Mouse (Mus musculus): ENCODE results near the gene Carns1. TPM values are rescaled to one million over a fixed set of nuclear protein-coding genes. Genes with fewer than 3 reads are reported as not detected.

Gene Carns1
- total and polyA plus RNA-seq, 3 experiments = 0.63 to 0.81 TPM; not detected in 1

DNA sequence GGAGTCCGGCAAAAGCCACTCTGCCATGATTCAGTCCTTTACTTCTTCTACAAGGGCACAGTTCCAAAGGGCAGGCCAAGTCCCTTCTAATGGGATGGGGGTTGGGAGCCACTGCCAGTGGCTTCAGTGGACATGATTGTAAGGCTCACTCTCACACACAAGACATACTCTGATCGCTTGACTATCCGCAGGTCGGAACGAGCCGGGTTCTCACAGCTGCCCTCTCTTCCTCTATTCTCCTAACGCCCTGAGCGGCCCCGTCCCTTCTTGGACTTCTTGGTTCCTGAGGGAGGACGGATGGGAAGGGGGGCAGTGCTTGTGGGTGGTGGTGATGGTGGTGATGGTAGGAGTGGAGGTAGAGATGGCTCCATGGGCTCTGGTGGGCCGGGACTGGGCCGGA is 18.5 kb downstream of the Carns1 start:
- Histone ChIP-seq H3K4me1 (ENCODE audit: control insufficient read depth in 1 of 2, insufficient read depth in 2 of 2, low read length in 2 of 2) (peaks cover 4 to 9% of the 10 kb centered on the region in 2 experiments; a peak in 3 of 4 replicates), H3K27ac (ENCODE audit: control insufficient read depth, low read depth, low read length) (no peak overlapping the region)
- DNase-seq (ENCODE audit: low read depth, low spot score) = no peak

DNA sequence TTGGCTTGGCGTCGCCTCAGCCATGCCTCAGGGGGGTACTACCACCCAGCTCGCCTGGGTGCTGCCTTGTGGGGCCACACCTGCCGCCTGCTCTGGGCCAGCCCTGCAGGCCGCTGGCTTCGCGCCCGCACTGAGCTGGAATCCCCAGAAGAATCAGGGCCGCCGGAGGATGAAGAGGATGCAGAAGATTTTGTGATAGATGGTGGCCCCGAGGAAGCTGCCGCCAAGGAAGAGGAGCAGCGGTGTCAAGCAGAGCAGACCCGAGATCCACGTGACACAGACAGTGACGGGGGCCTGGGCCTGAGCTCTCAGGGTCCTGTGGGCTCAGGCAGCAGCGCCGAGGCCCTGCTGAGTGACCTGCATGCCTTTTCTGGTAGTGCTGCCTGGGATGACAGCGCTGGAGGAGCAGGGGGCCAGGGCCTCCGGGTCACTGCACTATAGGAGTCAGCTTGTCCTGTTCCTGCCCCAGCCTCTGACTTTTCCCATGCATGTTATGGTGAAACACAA is 19.2 kb downstream of the Carns1 start:
- Histone ChIP-seq H3K27ac (ENCODE audit: control insufficient read depth, low read depth, low read length) (no peak overlapping the region), H3K9me3 (replicated peaks; ENCODE audit: insufficient read depth, low read length) (no peaks in the 10 kb centered on the region), H3K9ac (ENCODE audit: control insufficient read depth, low read depth, low read length, poor library complexity, severe bottlenecking) (no peak overlapping the region), H3K4me3 (ENCODE audit: control insufficient read depth in 1 of 2, insufficient read depth in 1 of 2, low read depth in 2 of 2, low read length in 2 of 2) (no peak overlapping the region), H3K27me3 (ENCODE audit: control insufficient read depth in 1 of 2, insufficient read depth in 2 of 2, low read length in 2 of 2) (no peaks in the 10 kb centered on the region), H3K36me3 (ENCODE audit: control insufficient read depth in 1 of 2, insufficient read depth in 2 of 2, low read length in 2 of 2) (peaks cover 1 to 2% of the 10 kb centered on the region in 2 experiments; a peak in 3 of 4 replicates), H3K79me2 (ENCODE audit: control insufficient read depth, insufficient read depth, low read length, poor library complexity) (peaks cover 6% of the 10 kb centered on the region), H3K4me1 (ENCODE audit: control insufficient read depth in 1 of 2, insufficient read depth in 2 of 2, low read length in 2 of 2) (peaks cover 4 to 8% of the 10 kb centered on the region in 2 experiments; a peak in 3 of 4 replicates)
- no peak for TF ChIP-seq ZNF384 (IDR thresholded peaks at IDR 0.05; ENCODE audit: low read depth, low read length)
- no peak for TF ChIP-seq MEF2A (IDR thresholded peaks at IDR 0.05; ENCODE audit: extremely low read depth, insufficient replicate concordance, low read depth, low read length, poor library complexity, severe bottlenecking)
- no peak for TF ChIP-seq TCF12 (IDR thresholded peaks at IDR 0.05; ENCODE audit: low read depth, low read length)
- no peak for TF ChIP-seq GABPA (IDR thresholded peaks at IDR 0.05; ENCODE audit: low read depth, low read length)
- TF ChIP-seq CTCF (IDR thresholded peaks at IDR 0.05 in 2 of 3, conservative IDR thresholded peaks at IDR 0.05 in 1 of 3; ENCODE audit: control insufficient read depth in 1 of 3, insufficient read depth in 1 of 3, low read depth in 2 of 3, low read length in 3 of 3, poor library complexity in 1 of 3, severe bottlenecking in 1 of 3) = no peak
- no peak for DNase-seq (ENCODE audit: low read depth, low spot score)

More for the DNA sequence above, 18.5 kb downstream of the Carns1 start:
- no peak overlapping the region for H3K4me3 ChIP-seq (ENCODE audit: control insufficient read depth in 1 of 2, insufficient read depth in 1 of 2, low read depth in 2 of 2, low read length in 2 of 2)
- TF ChIP-seq ZMIZ1 (IDR thresholded peaks at IDR 0.05; ENCODE audit: low read depth, low read length) = no peak
- TF ChIP-seq SIN3A (IDR thresholded peaks at IDR 0.05; ENCODE audit: low read length) = no peak
- TF ChIP-seq CTCF (IDR thresholded peaks at IDR 0.05 in 2 of 3, conservative IDR thresholded peaks at IDR 0.05 in 1 of 3; ENCODE audit: control insufficient read depth in 1 of 3, insufficient read depth in 1 of 3, low read depth in 2 of 3, low read length in 3 of 3, poor library complexity in 1 of 3, severe bottlenecking in 1 of 3) = no peak
- TF ChIP-seq CHD1 (IDR thresholded peaks at IDR 0.05; ENCODE audit: low read depth, low read length) = no peak
- no peak for TF ChIP-seq GATA1 (IDR thresholded peaks at IDR 0.05; ENCODE audit: low read depth, low read length)
- TF ChIP-seq HCFC1 (IDR thresholded peaks at IDR 0.05; ENCODE audit: low read depth, low read length) = no peak
- no peak for TF ChIP-seq RCOR1 (IDR thresholded peaks at IDR 0.05; ENCODE audit: low read depth, low read length)
- no peak for TF ChIP-seq ETS1 (IDR thresholded peaks at IDR 0.05; ENCODE audit: low read depth, low read length)
- no peak for TF ChIP-seq EP300 (IDR thresholded peaks at IDR 0.05; ENCODE audit: low read depth in 1 of 2, low read length in 2 of 2)
- TF ChIP-seq JUND (IDR thresholded peaks at IDR 0.05; ENCODE audit: low read depth, low read length) = no peak
- no peak for TF ChIP-seq RAD21 (IDR thresholded peaks at IDR 0.05; ENCODE audit: low read depth, low read length)
- no peak for TF ChIP-seq ZC3H11A (IDR thresholded peaks at IDR 0.05; ENCODE audit: low read depth, low read length)
- TF ChIP-seq ZNF384 (IDR thresholded peaks at IDR 0.05; ENCODE audit: low read depth, low read length) = no peak
- TF ChIP-seq CHD2 (IDR thresholded peaks at IDR 0.05; ENCODE audit: low read length) = no peak
- no peak for TF ChIP-seq MAFK (IDR thresholded peaks at IDR 0.05; ENCODE audit: borderline replicate concordance, low read depth, low read length)
- no peak for TF ChIP-seq GABPA (IDR thresholded peaks at IDR 0.05; ENCODE audit: low read depth, low read length)
- TF ChIP-seq ELF1 (IDR thresholded peaks at IDR 0.05; ENCODE audit: low read depth, low read length) = no peak
- peaks cover 1 to 2% of the 10 kb centered on the region in 2 experiments; a peak in 3 of 4 replicates for H3K36me3 ChIP-seq (ENCODE audit: control insufficient read depth in 1 of 2, insufficient read depth in 2 of 2, low read length in 2 of 2)
- no peaks in the 10 kb centered on the region for H3K27me3 ChIP-seq (ENCODE audit: control insufficient read depth in 1 of 2, insufficient read depth in 2 of 2, low read length in 2 of 2)
- no peak overlapping the region for H3K9ac ChIP-seq (ENCODE audit: control insufficient read depth, low read depth, low read length, poor library complexity, severe bottlenecking)
- H3K79me2 ChIP-seq (ENCODE audit: control insufficient read depth, insufficient read depth, low read length, poor library complexity) = peaks cover 7% of the 10 kb centered on the region
- no peaks in the 10 kb centered on the region for H3K9me3 ChIP-seq (replicated peaks; ENCODE audit: insufficient read depth, low read length)

Data from MEL (cell line).